Mouse (Mus musculus) brain, embryonic 14.5 days (tissue): ENCODE results near the gene Bpifb5.

Source experiments
- CTCF ChIP-seq: fragments of 200-500 bp; IDR thresholded peaks from 2 replicates; pipeline ENCODE4 v1.5.1; 2012; ENCODE audit warnings: inconsistent platforms, mild to moderate bottlenecking, moderate library complexity, borderline replicate concordance; ENCODE audit not compliant: insufficient read depth, insufficient read length; ENCODE audit errors: extremely low read depth
- POLR2A ChIP-seq: fragments of 200-500 bp; IDR thresholded peaks from 2 replicates; pipeline ENCODE4 v1.6.1; 2012; ENCODE audit warnings: mild to moderate bottlenecking, inconsistent platforms, borderline replicate concordance; ENCODE audit not compliant: poor library complexity, insufficient read depth, insufficient read length, severe bottlenecking; ENCODE audit errors: extremely low read depth

GRCm38 (mm10) chr2:154192141-154192540 is 31.4 kb upstream of the Bpifb5 start:
- TF ChIP-seq CTCF (no peak), POLR2A (no peak)
